Mouse (Mus musculus) kidney, embryonic 15.5 days (tissue): ENCODE measurements around the gene Crocc2. TPM values are rescaled to one million over a fixed set of nuclear protein-coding genes. Genes with fewer than 3 reads are reported as not detected.

ENCODE experiments used
- microRNA-seq: library from miRNA; unstranded; fragments of <30 nt; microRNA quantifications from one replicate; pipeline ENCODE4, GENCODE M21; 2016
- polyA plus RNA-seq: library from polyadenylated mRNA; unstranded; fragments of >200 nt; fragmentation: Nextera tagmentation; extraction: Ambion mirVana; gene quantifications from 2 replicates; pipeline ENCODE4 v1.2.1, GENCODE M21; 2015

Crocc2 gene
- polyA plus RNA-seq, 1 experiment from 2014 or later: 0.25 TPM

Small RNA genes within 50 kb of the gene (microRNA-seq; reads per million reads assigned to microRNA genes)
- 1.2 reads per million for gene Mir6901

Other genes with a start within 250 kb of the Crocc2 start
- gene Capn10, start 234.3 kb upstream of the Crocc2 start, polyA plus RNA-seq: 32.6 and 37.2 TPM in 2 replicates
- gene Gpr35, start 217.9 kb upstream of the Crocc2 start, polyA plus RNA-seq: 0.55 and 0.56 TPM in 2 replicates
- gene Aqp12, start 162.4 kb upstream of the Crocc2 start, polyA plus RNA-seq: not detected in 2 replicates
- 7.0 and 10.0 TPM in 2 replicates for gene Kif1a, start 66.8 kb upstream of the Crocc2 start, polyA plus RNA-seq
- 0.38 TPM in 1 of 2 replicates, not detected in the other for gene Agxt, start 33.5 kb upstream of the Crocc2 start, polyA plus RNA-seq
- 1.2 and 1.4 TPM in 2 replicates for gene 2310007B03Rik, start 7.8 kb upstream of the Crocc2 start, polyA plus RNA-seq
- gene Sned1, start 67.1 kb downstream of the Crocc2 start, polyA plus RNA-seq: 11.1 and 14.7 TPM in 2 replicates
- gene Mterf4, start 137.2 kb downstream of the Crocc2 start, polyA plus RNA-seq: 32.6 and 36.5 TPM in 2 replicates
- 62.5 and 68.0 TPM in 2 replicates for gene Ppp1r7, start 174.1 kb downstream of the Crocc2 start, polyA plus RNA-seq
- 15.9 and 17.4 TPM in 2 replicates for gene Pask, start 174.8 kb downstream of the Crocc2 start, polyA plus RNA-seq
- gene Ano7, start 205.2 kb downstream of the Crocc2 start, polyA plus RNA-seq: 0.35 and 0.44 TPM in 2 replicates